Mouse (Mus musculus): ENCODE results near the gene Nfe2l1. TPM values are rescaled to one million over a fixed set of nuclear protein-coding genes. Genes with fewer than 3 reads are reported as not detected.

Gene Nfe2l1
- polyA plus RNA-seq, 1 experiment from 2014 or later = 66.3 TPM

- no peaks in the 10 kb centered on the region for H3K9me3 ChIP-seq
- 60% methylated on average over 3 of the region's 3 CpGs for WGBS
Measured at GRCm38 (mm10) chr11:96843627-96844026, 13.9 kb upstream of the Nfe2l1 start.

GRCm38 (mm10) chr11:96840290-96840689, 10.5 kb upstream of the Nfe2l1 start:
- H3K4me1 ChIP-seq (replicated peaks) = no peaks in the 10 kb centered on the region
- no peak overlapping the region for H3K4me3 ChIP-seq (replicated peaks)
- no peak overlapping the region for H3K9ac ChIP-seq (replicated peaks)
- no peak overlapping the region for H3K27ac ChIP-seq
- no peak for ATAC-seq (ENCODE audit: insufficient number of reproducible peaks, insufficient read depth, low FRiP score, low TSS enrichment, low read depth)
- H3K27me3 ChIP-seq = peaks cover 4% of the 10 kb centered on the region; the same call in 1 of the 2 replicates
- H3K4me2 ChIP-seq = no peak overlapping the region
- WGBS = 48% methylated on average over 8 of the region's 8 CpGs
- H3K36me3 ChIP-seq = no peaks in the 10 kb centered on the region
- H3K9me3 ChIP-seq = no peaks in the 10 kb centered on the region

More at GRCm38 (mm10) chr11:96843627-96844026, 13.9 kb upstream of the Nfe2l1 start:
- Histone ChIP-seq H3K36me3 (no peaks in the 10 kb centered on the region), H3K9ac (replicated peaks) (no peak overlapping the region), H3K4me3 (replicated peaks) (no peak overlapping the region), H3K4me2 (no peak overlapping the region), H3K27ac (no peak overlapping the region), H3K27me3 (peaks cover 3% of the 10 kb centered on the region; the same call in 1 of the 2 replicates), H3K4me1 (replicated peaks) (peaks cover 8% of the 10 kb centered on the region)
- no peak for ATAC-seq (ENCODE audit: insufficient number of reproducible peaks, insufficient read depth, low FRiP score, low TSS enrichment, low read depth)

- Histone ChIP-seq H3K27ac (no peak overlapping the region), H3K9me3 (no peaks in the 10 kb centered on the region), H3K27me3 (peaks cover 4% of the 10 kb centered on the region; the same call in 1 of the 2 replicates), H3K4me3 (replicated peaks) (no peak overlapping the region), H3K4me2 (no peak overlapping the region), H3K9ac (replicated peaks) (no peak overlapping the region), H3K36me3 (no peaks in the 10 kb centered on the region), H3K4me1 (replicated peaks) (no peaks in the 10 kb centered on the region)
- no peak for ATAC-seq (ENCODE audit: insufficient number of reproducible peaks, insufficient read depth, low FRiP score, low TSS enrichment, low read depth)
- 70% methylated on average over 3 of the region's 3 CpGs for WGBS
Measured at GRCm38 (mm10) chr11:96839877-96840276, 10.1 kb upstream of the Nfe2l1 start.

GRCm38 (mm10) chr11:96839428-96839827, 9.7 kb upstream of the Nfe2l1 start:
- H3K36me3 ChIP-seq = no peaks in the 10 kb centered on the region
- no peak overlapping the region for H3K4me2 ChIP-seq
- 85% methylated on average over 7 of the region's 7 CpGs for WGBS
- no peaks in the 10 kb centered on the region for H3K9me3 ChIP-seq
- no peak overlapping the region for H3K27ac ChIP-seq
- no peak overlapping the region for H3K9ac ChIP-seq (replicated peaks)
- ATAC-seq (ENCODE audit: insufficient number of reproducible peaks, insufficient read depth, low FRiP score, low TSS enrichment, low read depth) = no peak
- no peaks in the 10 kb centered on the region for H3K4me1 ChIP-seq (replicated peaks)
- no peak overlapping the region for H3K4me3 ChIP-seq (replicated peaks)
- H3K27me3 ChIP-seq = peaks cover 4% of the 10 kb centered on the region; the same call in 1 of the 2 replicates

GRCm38 (mm10) chr11:96838341-96838740, 8.6 kb upstream of the Nfe2l1 start:
- H3K36me3 ChIP-seq = no peaks in the 10 kb centered on the region
- H3K9ac ChIP-seq (replicated peaks) = no peak overlapping the region
- WGBS = 67% methylated on average over 4 of the region's 4 CpGs
- H3K27ac ChIP-seq = no peak overlapping the region
- peaks cover 4% of the 10 kb centered on the region; the same call in 1 of the 2 replicates for H3K27me3 ChIP-seq
- H3K4me1 ChIP-seq (replicated peaks) = no peaks in the 10 kb centered on the region
- ATAC-seq (ENCODE audit: insufficient number of reproducible peaks, insufficient read depth, low FRiP score, low TSS enrichment, low read depth) = no peak
- no peak overlapping the region for H3K4me3 ChIP-seq (replicated peaks)
- no peak overlapping the region for H3K4me2 ChIP-seq
- no peaks in the 10 kb centered on the region for H3K9me3 ChIP-seq

- Histone ChIP-seq H3K27ac (no peak overlapping the region), H3K9me3 (no peaks in the 10 kb centered on the region), H3K27me3 (peaks cover 4% of the 10 kb centered on the region; the same call in 1 of the 2 replicates), H3K4me3 (replicated peaks) (no peak overlapping the region), H3K9ac (replicated peaks) (no peak overlapping the region; the same call in 1 of the 2 replicates), H3K4me2 (no peak overlapping the region), H3K4me1 (replicated peaks) (no peaks in the 10 kb centered on the region), H3K36me3 (no peaks in the 10 kb centered on the region)
- 30% methylated on average over 9 of the region's 9 CpGs for WGBS
- no peak for ATAC-seq (ENCODE audit: insufficient number of reproducible peaks, insufficient read depth, low FRiP score, low TSS enrichment, low read depth)
Measured at GRCm38 (mm10) chr11:96837298-96837697, 7.5 kb upstream of the Nfe2l1 start.

GRCm38 (mm10) chr11:96834127-96834526, 4.4 kb upstream of the Nfe2l1 start:
- H3K4me1 ChIP-seq (replicated peaks) = 0 out of 2 replicates have a peak, but pooled peaks cover 4% of the 10 kb centered on the region
- no peak overlapping the region for H3K27ac ChIP-seq
- no peak overlapping the region for H3K4me3 ChIP-seq (replicated peaks)
- H3K27me3 ChIP-seq = peaks cover 4% of the 10 kb centered on the region; the same call in 1 of the 2 replicates
- no peaks in the 10 kb centered on the region for H3K9me3 ChIP-seq
- no peak overlapping the region for H3K9ac ChIP-seq (replicated peaks)
- 90% methylated on average over 1 of the region's 1 CpGs for WGBS
- no peak for ATAC-seq (ENCODE audit: insufficient number of reproducible peaks, insufficient read depth, low FRiP score, low TSS enrichment, low read depth)
- no peaks in the 10 kb centered on the region for H3K36me3 ChIP-seq
- H3K4me2 ChIP-seq = no peak overlapping the region

GRCm38 (mm10) chr11:96832973-96833372, 3.2 kb upstream of the Nfe2l1 start:
- no peak overlapping the region for H3K4me2 ChIP-seq
- H3K9me3 ChIP-seq = no peaks in the 10 kb centered on the region
- no peak for ATAC-seq (ENCODE audit: insufficient number of reproducible peaks, insufficient read depth, low FRiP score, low TSS enrichment, low read depth)
- WGBS = 62% methylated on average over 2 of the region's 2 CpGs
- H3K27ac ChIP-seq = no peak overlapping the region
- no peak overlapping the region for H3K4me3 ChIP-seq (replicated peaks)
- H3K4me1 ChIP-seq (replicated peaks) = peaks cover 13% of the 10 kb centered on the region
- peaks cover 1% of the 10 kb centered on the region; the same call in 1 of the 2 replicates for H3K36me3 ChIP-seq
- no peak overlapping the region for H3K9ac ChIP-seq (replicated peaks)
- H3K27me3 ChIP-seq = no peaks in the 10 kb centered on the region

- H3K4me2 ChIP-seq = no peak overlapping the region
- no peak overlapping the region for H3K27ac ChIP-seq
- no peak overlapping the region for H3K4me3 ChIP-seq (replicated peaks)
- no peak for ATAC-seq (ENCODE audit: insufficient number of reproducible peaks, insufficient read depth, low FRiP score, low TSS enrichment, low read depth)
- H3K9ac ChIP-seq (replicated peaks) = no peak overlapping the region
- H3K4me1 ChIP-seq (replicated peaks) = peaks cover 18% of the 10 kb centered on the region
- H3K27me3 ChIP-seq = no peaks in the 10 kb centered on the region
- 86% methylated on average over 3 of the region's 3 CpGs for WGBS
- H3K36me3 ChIP-seq = peaks cover 6% of the 10 kb centered on the region
- no peaks in the 10 kb centered on the region for H3K9me3 ChIP-seq
Measured at GRCm38 (mm10) chr11:96832541-96832940, 2.8 kb upstream of the Nfe2l1 start.

- Histone ChIP-seq H3K9me3 (no peaks in the 10 kb centered on the region), H3K4me1 (replicated peaks) (peaks cover 28% of the 10 kb centered on the region), H3K4me2 (no peak overlapping the region), H3K9ac (replicated peaks) (no peak overlapping the region), H3K36me3 (peaks cover 16% of the 10 kb centered on the region), H3K27me3 (no peaks in the 10 kb centered on the region), H3K4me3 (replicated peaks) (no peak overlapping the region), H3K27ac (no peak overlapping the region)
- 66% methylated on average over 4 of the region's 4 CpGs for WGBS
- no peak for ATAC-seq (ENCODE audit: insufficient number of reproducible peaks, insufficient read depth, low FRiP score, low TSS enrichment, low read depth)
Measured at GRCm38 (mm10) chr11:96831516-96831915, 1.7 kb upstream of the Nfe2l1 start.

- Histone ChIP-seq H3K4me1 (replicated peaks) (peaks cover 36% of the 10 kb centered on the region), H3K9ac (replicated peaks) (peak overlapping the region; percentile 69), H3K4me2 (peak overlapping the region; percentile 61), H3K4me3 (replicated peaks) (peak overlapping the region; percentile 79), H3K9me3 (no peaks in the 10 kb centered on the region), H3K27me3 (no peaks in the 10 kb centered on the region), H3K27ac (peak overlapping the region; percentile 91), H3K36me3 (peaks cover 22% of the 10 kb centered on the region)
- no peak for ATAC-seq (ENCODE audit: insufficient number of reproducible peaks, insufficient read depth, low FRiP score, low TSS enrichment, low read depth)
- WGBS = 22% methylated on average over 13 of the region's 13 CpGs
Measured at GRCm38 (mm10) chr11:96830539-96831216, 910 bp upstream of the Nfe2l1 start.
